Mouse (Mus musculus) megakaryocyte, adult 5-6 weeks (primary cell): ENCODE measurements at regions not wholly inside any gene's neighbourhood (a gene's known extent, or its start where the extent isn't known, plus 50 kb on each side); places are given as distances from the start of the nearest gene placed in this dataset.
A peak's percentile ranks its signal among the peaks of the same experiment; 100 is the strongest.

ENCODE experiments used
- ATAC-seq: 2 replicates; pipeline ENCODE4 v1.8.0; 2016; ENCODE audit warnings: mild to moderate bottlenecking, inconsistent platforms; ENCODE audit not compliant: poor library complexity, severe bottlenecking

- ATAC-seq: no peak
Observed at GRCm38 (mm10) chr11:117036977-117037376, 78.0 kb upstream of the Sec14l1 start.

- no peak for ATAC-seq
Observed at GRCm38 (mm10) chr11:117038282-117039106, 76.5 kb upstream of the Sec14l1 start.

GRCm38 (mm10) chr11:117040829-117041228 is 74.1 kb upstream of the Sec14l1 start:
- no peak for ATAC-seq

GRCm38 (mm10) chr11:117042336-117042735 is 72.6 kb upstream of the Sec14l1 start:
- ATAC-seq: no peak

DNA sequence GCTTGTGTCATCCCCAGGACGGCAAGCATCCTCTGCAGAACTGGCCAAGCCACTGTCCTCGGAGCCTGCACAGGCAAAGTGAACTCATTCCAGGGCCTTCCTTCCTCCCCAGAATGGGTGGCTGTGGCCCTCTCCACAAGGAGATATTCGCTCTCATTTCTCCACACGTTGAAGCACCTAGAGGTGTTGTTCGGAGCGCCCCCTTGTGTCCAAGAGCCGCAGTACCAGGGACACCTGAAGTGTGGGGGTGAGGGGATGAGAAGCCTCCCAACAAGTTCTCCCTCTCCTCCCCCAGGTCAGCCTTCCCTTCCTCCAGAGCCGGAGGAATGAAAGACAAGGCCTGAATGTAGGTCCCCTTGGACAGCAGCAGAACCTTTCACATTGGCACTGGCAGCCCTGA is 71.4 kb upstream of the Sec14l1 start:
- peak; percentile 51; the same call in 1 of the 2 replicates for ATAC-seq

- ATAC-seq: no peak
Observed at GRCm38 (mm10) chr11:117044731-117045130, 70.2 kb upstream of the Sec14l1 start.

DNA sequence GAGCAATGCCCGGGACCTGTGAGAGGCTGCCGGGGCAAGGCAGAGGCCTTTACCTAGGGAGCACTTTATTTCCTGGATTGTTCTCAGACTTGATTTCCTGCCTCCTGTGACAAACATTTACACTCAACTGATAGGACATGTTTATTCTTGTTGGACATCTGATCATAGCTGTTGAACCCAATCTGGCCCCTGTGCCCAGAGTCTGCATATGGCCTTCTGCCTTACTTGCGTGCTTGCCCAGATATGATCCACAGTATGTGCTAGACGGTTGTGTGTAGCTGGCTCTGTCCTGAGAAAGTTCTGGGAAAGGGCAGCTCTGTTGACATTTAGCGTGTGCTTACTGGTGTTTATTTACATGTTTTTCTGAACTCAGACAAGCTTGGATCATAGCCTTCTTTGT is 68.3 kb upstream of the Sec14l1 start:
- no peak for ATAC-seq

DNA sequence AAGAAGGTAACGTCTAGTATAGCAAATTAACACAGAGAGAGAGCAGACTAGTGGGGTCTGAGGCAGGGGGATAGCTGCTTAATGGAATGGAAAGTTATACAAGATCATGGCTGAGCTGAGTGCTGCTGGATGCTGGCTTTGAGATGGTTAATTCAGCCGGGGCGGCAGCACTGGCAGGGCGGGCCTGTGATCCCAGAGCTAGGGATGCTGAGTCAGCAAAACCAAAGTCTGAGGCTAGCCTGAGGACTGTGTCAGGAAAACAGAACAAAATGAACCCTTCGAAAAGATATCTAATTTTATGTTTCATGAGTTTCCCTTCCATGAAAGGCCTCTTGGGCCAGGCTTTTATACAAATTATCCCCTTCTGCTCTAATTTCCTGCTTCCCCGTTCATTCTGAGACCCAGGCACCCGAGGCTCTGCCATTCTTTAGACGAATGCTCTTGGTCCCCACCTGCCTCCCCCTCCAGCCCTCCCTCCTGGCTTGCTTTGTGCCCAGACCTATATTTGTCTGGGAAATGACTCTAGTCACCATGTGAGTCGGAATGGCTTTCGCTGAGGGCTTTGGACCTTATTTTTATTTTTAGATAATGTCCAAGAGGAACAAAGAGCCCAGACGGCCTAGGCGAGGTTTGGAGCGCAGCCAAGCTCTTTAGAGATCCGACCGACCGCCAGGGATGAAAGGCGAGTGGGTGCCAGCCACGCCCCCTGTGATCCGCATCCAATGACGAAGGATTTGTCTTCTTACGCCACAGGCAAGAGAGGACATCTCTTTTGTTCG is 67.6 kb upstream of the Sec14l1 start:
- no peak for ATAC-seq

- no peak for ATAC-seq
Observed at GRCm38 (mm10) chr11:117048911-117049310, 66.1 kb upstream of the Sec14l1 start.

- ATAC-seq: no peak
Observed at GRCm38 (mm10) chr11:117050788-117051187, 64.2 kb upstream of the Sec14l1 start.

GRCm38 (mm10) chr11:117056958-117057357 is 58.0 kb upstream of the Sec14l1 start:
- ATAC-seq: peak; percentile 59

DNA sequence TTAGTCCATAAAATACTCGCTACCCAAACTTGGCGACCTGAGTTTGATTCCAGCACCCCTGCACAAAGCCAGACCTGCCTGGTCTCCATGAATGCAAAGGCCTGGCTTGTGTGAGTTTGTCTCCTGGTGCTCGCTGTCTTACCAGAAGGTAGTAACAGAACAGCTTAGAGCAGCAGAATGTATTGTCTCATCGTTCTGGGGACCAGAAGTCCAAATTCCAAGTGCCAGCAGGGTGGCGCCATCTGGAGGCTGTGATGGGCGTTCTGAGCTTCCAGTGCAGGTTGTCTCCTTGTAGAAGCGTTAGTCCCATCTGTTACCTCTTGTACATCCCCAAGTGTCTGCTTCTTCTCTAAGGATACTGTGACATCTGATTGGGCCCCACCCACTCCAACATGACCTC is 57.5 kb upstream of the Sec14l1 start:
- no peak for ATAC-seq

- ATAC-seq: no peak
Observed at GRCm38 (mm10) chr11:117059120-117059519, 55.8 kb upstream of the Sec14l1 start.

DNA sequence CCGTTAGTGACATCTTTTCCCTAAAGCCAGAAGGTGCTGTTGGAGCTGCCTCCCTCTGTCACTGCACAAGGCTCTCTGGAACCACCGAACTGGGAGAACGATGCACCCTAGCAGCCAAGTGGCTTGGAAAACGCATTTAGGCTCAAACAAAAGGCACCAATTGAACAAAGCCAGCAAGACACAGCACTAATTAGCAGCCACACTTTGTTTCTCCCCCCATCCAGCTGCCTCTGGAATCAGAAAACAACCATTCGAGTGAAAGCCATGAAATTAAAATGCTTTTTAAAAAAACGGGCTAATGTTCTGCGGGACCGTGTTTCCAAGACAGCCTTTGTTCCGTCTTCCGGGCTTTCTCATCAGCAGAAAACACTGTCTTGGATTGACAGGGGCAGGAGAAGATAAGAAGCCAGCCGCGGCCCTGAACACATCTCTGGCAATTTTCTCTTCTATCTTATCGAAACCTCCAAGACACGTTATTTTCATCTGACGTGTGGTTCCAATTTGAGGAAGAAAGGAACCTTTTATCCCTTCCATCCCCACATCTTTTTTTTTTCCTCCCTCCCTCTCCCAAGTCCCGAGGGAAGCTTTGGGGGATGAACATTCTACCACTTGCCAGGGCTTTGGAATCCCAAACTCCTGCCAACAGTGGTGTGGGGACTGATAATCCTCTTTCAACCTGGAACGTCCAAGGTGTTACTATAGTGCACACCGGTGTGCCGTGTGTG is 54.8 kb upstream of the Sec14l1 start:
- no peak for ATAC-seq

DNA sequence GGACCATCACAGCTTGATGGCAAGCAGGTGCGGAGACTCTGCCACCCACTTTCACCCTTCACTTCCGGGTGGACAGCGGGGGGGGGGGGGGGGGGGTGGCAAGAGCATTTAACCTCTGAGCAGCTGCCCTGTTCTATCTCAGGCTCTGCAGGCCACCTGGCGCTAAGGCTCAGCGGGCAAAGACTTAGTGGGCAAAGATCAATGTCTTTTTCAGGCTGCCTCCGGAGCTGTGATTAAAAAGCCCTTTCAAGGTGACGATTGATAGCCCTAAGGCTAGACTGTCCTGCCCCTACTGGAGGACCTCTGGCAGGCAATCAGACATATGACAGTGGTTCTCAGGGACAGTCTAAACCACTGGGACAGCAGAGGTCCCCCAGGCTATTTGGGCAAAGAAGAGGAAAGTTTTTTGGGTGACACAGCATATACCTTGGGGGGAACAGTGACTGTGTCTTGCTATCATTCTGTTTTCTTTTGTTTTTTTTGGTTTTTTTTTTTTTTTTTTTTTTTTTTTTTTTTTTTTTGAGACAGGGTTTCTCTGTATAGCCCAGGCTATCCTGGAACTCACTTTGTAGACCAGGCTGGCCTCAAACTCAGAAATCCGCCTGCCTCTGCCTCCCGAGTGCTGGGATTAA is 54.1 kb upstream of the Sec14l1 start:
- ATAC-seq: no peak

GRCm38 (mm10) chr11:117062772-117063499 is 52.0 kb upstream of the Sec14l1 start:
- ATAC-seq: no peak
